Mouse (Mus musculus) urinary bladder, postnatal 10 days (tissue): ENCODE data around the gene Mat2a.

Experiments used
- DNase-seq: peaks from one replicate; pipeline ENCODE4 v3.0.0; 2022; ENCODE audit warnings: low spot score

Mat2a gene

GRCm38 (mm10) chr6:72415181-72415580 is 24.2 kb downstream of the Mat2a start:
- DNase-seq: no peak

- DNase-seq: peak; percentile 71
These were observed 25.1 kb downstream of the Mat2a start, which contains the start of gene Ggcx for GRCm38 (mm10) chr6:72414076-72414756. TSS of gene Ggcx (plus strand) at chr6:72414308.

- no peak for DNase-seq
These were observed 28.8 kb downstream of the Mat2a start for GRCm38 (mm10) chr6:72410518-72410917.

GRCm38 (mm10) chr6:72410003-72410402 is 29.4 kb downstream of the Mat2a start:
- DNase-seq: no peak

GRCm38 (mm10) chr6:72409567-72409966 is 29.8 kb downstream of the Mat2a start:
- no peak for DNase-seq

- DNase-seq: peak; percentile 58
These were observed 32.2 kb downstream of the Mat2a start for GRCm38 (mm10) chr6:72407119-72407518.

GRCm38 (mm10) chr6:72405356-72405755 is 34.0 kb downstream of the Mat2a start:
- DNase-seq: no peak

- no peak for DNase-seq
These were observed 37.5 kb downstream of the Mat2a start for GRCm38 (mm10) chr6:72401875-72402274.

GRCm38 (mm10) chr6:72399967-72400366 is 39.4 kb downstream of the Mat2a start:
- no peak for DNase-seq

GRCm38 (mm10) chr6:72396837-72397251 is 42.5 kb downstream of the Mat2a start:
- DNase-seq: no peak

- no peak for DNase-seq
These were observed 47.0 kb downstream of the Mat2a start for GRCm38 (mm10) chr6:72392341-72392740.

GRCm38 (mm10) chr6:72390795-72391521 is 48.4 kb downstream of the Mat2a start:
- no peak for DNase-seq

GRCm38 (mm10) chr6:72389941-72390771 is 49.2 kb downstream of the Mat2a start, which contains the start of gene Vamp8:
TSS of gene Vamp8 (minus strand) at chr6:72390703.
- peak; percentile 45 for DNase-seq

GRCm38 (mm10) chr6:72389471-72389940 is 49.9 kb downstream of the Mat2a start:
- no peak for DNase-seq

- no peak for DNase-seq
These were observed 50.5 kb downstream of the Mat2a start for GRCm38 (mm10) chr6:72388791-72389329.

GRCm38 (mm10) chr6:72388266-72388665 is 51.1 kb downstream of the Mat2a start:
- DNase-seq: no peak

GRCm38 (mm10) chr6:72387816-72388215 is 51.5 kb downstream of the Mat2a start:
- no peak for DNase-seq

- no peak for DNase-seq
These were observed 52.8 kb downstream of the Mat2a start for GRCm38 (mm10) chr6:72386561-72386960.

GRCm38 (mm10) chr6:72385258-72385657 is 54.1 kb downstream of the Mat2a start:
- no peak for DNase-seq

- no peak for DNase-seq
These were observed 55.4 kb downstream of the Mat2a start for GRCm38 (mm10) chr6:72383952-72384351.

GRCm38 (mm10) chr6:72383142-72383820 is 56.1 kb downstream of the Mat2a start:
- DNase-seq: no peak
